Mouse (Mus musculus) right cerebral cortex, adult 2 months (tissue): ENCODE results near the gene Bst1.

Experiments used
- DNase-seq, 2 experiments: peaks; one replicate each; pipeline ENCODE4 v3.0.0; 2021 to 2022; ENCODE audit warnings: low spot score in 2 of 2

The Bst1 gene

DNA sequence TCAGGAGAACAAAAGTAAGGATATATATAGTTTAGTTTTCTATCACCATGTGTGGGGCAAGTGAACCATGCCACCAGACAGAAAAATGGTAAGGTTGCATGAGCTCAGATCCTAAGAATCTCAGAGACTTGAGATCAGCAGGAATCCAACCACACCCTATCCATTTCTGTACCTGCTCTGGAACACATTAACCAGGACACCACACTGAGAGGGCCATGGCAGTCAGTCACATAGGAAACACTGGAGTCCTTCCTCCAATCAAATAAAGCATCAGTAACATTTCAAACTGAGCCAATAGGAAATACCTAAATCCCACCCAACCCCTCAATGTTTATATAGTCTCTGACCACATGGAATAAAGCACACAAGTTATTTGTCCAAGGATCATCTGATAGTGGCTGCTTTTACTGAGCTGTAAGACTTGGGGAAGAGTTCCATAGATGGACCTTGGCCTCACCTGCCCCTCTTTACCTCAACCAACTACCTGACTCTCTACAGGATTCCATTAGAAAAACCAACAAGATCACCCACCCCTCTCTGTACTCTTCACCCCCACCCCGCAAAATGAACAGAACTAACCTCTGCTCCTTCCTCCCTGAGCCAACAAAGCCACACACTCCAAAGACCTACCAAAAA, 8.1 kb upstream of the Bst1 start:
- no peak for DNase-seq

DNA sequence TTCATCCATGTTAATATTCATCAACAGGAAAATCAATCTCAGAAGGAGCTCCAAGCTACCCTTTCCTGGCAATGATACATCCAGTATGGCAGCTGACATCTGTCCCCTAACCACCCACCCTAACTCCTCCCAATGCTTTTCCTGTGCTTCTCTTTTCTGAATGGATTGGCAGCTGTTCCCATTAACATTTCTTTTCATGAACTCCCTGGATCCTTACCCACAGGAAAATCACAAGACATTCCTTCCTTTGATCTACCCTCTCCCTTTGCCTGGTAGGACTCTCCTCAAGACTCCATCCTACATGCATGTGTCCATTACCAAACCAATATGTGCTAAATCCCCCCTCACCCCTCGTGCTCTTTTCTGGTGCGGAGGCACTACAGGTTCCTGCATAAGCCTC, 4.1 kb upstream of the Bst1 start:
- no peak for DNase-seq

DNA sequence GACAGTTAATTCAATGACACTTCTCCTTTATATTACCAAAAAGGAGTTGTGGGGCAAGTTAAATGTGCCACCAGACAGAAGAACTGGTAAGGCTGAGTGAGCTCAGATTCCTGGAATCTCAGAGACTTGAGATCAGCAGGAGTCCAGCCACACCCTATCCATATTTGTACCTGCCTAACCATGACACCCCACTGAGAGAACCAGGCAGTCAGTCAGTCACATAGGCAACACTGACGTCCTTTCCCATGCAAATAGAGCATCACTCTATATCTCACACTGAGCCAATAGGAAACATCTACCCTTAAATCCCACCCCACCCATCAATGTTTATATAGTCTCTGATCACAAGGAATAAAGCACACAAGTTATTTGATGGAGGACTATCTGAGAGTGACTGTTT, 2.9 kb upstream of the Bst1 start:
- no peak for DNase-seq

DNA sequence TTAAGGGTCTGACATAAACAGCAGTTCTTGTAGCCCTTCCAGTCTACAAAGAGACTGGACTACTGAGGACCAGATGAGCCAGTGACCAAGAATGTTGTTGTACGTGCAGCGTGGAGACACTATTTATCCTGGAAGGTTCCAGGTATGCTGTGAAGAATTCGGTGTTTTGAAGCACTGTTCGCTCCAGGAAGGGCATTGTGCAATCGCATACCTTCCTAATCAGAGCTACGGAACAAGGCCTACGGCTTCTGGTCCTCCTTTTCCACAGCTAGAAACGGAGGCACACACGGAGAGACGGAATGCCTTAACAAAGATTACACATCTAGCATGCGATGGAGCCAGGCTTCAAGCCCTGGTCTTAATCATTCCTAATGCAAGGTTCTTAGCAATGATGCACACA, 2.1 kb downstream of the Bst1 start:
- DNase-seq = no peak

DNA sequence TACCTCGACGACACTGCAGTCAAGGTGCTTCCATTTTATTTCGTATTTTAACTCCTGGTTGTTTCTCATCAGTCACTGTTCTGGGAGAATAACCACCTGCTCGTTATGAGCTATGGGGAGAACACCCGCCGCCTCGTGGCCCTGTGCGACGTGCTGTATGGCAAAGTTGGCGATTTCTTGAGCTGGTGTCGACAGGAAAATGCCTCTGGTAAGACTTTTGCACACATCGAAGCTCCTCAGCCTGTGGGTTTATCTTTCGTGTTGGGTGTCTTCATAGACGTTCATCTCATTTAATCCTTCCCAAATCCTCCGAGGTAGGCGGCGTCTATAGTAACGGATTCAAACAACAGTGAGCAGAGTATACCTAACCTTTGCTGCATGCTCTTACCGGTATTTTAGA, 2.9 kb downstream of the Bst1 start, which contains the start of gene Fbxl5:
Fbxl5 (minus strand) TSS at position 101 of the 400 bp plus-strand sequence.
- no peak for DNase-seq

DNA sequence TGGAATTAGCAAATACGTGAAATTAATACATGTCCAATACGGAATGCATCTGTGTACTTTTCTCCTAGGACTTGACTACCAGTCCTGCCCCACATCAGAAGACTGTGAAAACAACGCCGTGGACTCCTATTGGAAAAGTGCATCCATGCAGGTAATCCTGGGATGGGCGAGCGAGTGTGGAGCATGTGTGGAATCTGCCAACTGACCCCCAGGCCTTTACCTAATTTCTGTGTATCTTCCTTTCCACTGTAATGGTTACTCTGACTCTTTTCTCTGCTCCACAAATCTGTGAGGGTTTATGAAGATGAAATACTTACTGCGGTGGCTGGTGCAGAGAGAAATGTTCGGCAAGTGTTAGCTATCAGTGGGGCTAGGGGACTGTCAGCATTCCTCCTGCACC, 3.5 kb downstream of the Bst1 start:
- DNase-seq = no peak

DNA sequence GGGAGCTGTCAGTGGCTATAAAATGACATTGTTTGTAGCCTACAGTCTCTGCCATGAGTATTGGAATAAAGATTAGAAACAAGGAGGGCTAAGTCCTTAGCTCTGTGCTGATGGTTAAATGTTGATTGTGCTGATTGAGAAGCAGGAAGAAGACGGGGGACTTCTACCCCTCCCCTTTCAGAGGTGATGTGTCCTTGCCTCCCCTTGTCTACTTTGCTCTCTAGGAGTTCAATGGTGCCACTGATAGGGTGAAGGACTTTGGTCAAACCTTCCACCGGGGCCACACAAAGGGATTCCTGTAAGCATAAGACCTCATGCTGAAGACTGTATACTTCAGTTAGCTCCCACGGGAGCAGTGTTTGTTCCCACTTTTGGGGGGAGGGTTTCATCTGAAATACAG, 4.1 kb downstream of the Bst1 start:
- no peak for DNase-seq

DNA sequence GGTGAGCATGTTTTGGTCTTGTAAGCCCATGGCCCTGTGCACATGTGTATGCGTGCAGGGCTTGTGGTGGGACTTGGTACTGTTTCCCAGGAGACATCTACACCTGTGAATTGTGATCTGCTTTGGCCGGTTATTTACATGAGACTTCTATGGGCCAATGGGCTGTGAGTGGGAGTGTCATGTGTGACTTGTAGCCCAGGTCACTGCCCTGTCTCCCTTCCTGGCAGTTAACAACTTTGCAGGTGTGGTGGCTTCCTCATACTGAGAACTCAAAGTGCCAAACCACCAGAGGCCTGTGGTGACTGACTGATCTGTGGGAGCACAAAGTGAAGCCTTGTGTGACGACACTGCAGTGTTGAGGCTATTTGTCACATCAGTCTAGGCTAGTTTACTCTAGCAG, 5.9 kb downstream of the Bst1 start:
- DNase-seq = no peak

DNA sequence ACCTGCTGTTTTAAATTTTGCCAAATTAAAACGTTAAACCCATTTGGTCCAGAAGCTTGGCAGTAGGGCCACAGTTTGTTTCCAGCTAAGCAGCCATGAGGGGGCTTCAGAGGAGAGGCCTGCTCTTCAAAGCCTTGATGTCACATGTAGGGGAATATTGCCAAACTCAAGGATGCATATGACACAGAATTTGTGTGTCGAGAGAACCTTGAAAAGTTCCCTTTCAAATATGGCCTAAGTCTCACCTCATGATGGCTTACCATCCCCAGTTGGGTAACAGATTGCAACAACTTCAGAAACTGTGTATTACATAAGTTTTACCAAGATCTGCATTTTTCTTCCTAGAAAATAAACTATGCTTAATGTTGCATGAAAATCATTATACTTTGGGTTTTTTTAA, 8.2 kb downstream of the Bst1 start:
- DNase-seq = no peak

DNA sequence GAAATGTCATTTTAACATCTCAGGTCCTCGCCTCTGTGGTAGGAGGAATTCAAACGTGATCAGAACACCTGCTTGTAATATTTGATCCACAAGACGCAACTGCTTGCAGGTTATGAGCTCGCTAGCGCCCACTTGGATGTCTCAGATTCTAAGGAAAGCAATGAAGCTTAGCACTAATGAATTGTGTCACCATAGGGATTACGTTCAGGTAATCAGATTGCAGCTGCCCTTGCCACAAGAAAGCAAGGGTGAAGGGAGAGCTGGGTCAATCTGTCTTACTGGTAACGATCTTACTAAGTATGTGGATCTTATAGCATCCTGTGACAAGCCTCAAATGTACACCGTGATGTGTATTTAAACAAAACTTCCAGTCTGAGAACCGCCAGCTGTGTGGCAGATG, 8.7 kb downstream of the Bst1 start:
- no peak for DNase-seq

DNA sequence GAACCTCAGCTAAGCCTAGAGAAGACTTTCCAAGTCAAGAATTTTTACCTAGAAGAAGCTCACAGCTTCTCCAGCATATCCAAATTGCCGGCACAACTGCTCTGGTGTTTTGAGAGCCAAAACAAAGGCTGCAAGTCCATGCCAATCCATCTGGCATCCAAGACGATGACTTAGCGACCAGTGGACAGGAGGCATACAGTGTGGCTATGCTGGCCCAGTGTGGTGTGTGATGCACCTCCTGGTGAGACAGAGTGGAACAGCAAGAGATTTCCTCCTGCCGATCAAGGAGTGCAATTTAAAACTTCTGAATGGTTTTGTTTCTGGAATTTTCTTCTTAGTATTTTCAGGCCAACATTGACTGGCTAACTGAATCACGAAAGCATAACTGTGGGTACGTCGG, 17.9 kb downstream of the Bst1 start:
- DNase-seq = no peak

DNA sequence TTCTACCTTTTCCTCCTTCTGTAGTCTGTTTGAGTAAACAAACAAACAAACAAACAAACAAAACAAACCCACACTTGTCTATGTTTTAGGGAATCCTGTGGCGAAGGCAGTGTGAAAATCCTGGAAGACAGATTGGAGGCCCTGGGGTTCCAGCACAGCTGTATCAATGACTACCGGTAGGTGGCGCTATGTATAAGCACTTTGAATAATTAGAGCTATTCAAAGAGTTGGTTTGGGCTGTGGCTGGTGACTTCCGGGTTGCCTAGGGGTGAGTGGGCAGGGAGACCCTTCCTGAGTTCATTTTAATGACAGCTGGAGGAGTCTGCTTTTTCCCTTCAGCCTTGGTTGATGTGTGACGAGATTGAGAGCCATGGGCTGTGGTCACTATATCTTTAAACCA, 18.7 kb downstream of the Bst1 start:
- peak; percentile 54 to 66 for DNase-seq

DNA sequence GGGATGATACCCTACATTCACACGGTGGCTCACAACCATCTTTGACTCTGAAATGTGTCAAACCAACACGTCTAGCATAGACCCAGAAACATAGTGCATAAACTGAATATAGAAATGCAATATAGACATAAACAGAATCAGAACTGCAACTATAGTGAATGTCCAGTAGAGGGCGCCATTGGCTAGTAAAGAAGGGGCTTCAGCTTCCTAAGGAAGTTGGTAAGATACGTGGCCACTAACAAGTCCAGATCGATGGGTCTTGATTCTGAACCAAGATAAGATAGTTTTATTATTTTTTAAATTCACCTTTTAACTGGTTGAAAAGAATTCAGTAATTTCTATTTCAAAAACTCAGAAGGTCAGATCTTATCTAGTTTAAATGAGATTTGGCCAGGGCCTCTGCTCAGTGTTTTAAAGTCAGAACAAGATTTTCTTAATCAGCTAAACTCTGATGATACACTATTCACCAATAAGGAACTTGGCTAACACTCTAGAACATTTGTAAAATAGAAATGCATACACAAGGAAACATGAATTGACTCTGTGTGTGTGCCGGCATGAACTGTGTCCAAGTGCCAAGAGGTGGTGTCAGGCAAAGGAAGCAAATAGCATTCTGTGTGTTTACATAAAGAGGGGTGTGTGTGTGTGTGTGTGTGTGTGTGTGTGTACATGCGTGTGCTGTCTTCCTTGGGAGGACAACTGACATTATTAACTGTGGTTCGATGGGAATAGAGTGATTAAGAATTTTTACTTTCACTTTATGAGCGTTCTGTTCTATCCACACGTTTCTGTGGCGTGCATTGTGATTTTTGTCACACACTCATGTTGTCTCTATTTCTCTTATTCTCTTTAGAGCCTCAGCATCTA, 22.7 kb downstream of the Bst1 start:
- DNase-seq = peak in 1 of 2 experiments; percentile 72

DNA sequence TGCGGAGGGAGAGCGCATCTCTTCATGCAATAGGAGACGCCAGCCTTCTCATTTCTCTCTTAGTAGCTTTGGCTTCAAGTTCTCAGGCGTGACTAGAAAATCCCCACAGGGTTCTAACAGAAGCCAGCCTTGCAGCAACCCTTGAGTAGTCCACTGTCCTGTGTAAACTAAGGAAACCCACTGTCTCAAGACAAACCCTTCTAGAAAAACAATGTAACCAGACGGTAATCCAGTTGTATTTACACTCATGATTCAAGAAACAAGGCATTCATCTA, 23.3 kb downstream of the Bst1 start:
- DNase-seq = peak in 1 of 2 experiments; percentile 10

DNA sequence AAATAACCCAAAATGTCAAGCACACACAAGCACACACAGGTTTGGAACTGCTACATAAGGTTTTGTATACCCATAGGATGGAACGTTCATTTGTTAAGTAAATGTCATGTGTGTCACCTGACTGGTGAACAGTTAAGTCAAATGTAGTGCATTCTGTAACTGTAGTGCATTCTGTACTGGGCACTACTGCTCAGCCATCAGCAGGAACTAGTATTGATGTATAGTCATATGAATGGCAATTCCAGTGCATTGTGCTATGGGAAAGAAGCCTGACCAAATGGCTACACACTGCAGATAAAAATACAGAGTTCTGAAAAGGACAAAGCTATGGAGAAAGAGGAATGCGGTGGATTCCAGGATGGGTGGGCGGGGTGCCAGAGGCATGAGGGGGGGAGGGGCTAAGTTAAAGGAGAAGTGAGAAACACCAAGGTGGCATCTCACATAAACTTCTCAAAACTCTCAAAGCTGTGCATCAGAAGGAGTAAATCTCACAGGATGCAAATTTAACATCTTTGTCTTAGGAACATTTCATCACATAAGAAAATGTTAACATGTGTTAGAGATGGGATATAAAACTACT, 24.0 kb downstream of the Bst1 start:
- no peak for DNase-seq

DNA sequence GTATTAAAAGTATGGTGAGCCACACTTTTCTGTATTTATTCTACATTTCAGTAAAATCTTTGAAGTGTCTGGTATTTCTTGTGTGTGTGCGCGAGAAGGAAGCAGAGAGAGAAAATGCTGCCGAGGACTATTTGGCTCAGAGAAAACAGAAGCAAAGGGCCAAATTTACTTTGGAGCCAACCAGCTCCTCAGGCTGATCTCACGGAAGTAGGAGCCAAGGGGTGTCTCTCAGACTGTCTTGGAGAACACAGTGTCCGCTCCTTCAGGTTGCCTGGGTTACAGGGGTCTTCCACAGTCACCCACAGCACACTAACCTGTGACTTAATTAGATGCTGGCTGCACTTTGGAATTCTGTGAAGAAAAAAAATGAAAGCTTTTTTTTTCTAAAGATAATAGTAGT, 26.4 kb downstream of the Bst1 start:
- DNase-seq = no peak

DNA sequence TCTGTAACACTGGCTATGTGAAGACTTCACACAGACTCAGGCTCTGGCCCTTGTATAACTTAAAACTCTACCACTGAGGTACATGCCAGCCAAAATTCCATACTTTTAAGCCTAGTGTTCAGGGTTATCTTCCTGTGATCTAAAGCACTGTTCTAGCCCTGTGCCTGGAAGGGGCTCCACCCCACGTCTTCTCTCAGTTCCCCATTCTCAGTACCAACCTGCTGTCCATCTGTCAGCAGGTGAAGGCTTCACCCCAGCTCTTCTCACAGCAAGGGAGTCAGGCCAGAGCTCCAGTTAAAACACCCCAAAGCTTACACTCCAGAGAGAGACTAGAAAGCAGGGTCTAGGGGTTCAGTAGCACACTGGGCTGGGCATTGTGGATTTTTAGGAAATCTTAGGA, 27.0 kb downstream of the Bst1 start:
- no peak for DNase-seq

DNA sequence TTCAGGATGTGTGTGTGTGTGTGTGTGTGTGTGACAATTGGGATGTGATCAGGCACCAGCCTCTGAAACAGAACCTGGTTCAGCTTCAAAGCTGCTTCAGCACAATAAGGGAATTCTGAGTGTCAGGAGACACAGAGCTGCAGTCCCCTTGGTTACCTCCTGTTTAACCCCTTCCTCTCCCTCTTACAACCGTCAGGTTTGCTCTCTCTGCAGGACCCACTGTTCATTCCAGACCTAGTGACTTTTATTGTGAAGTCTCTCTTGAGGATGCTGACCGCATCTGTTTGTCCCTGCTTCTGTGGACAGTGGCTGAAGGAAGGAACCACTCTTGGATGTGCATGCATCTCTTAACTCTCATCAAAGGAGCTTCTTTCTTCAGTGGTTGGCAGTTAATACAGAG, 27.5 kb downstream of the Bst1 start:
- DNase-seq = no peak

DNA sequence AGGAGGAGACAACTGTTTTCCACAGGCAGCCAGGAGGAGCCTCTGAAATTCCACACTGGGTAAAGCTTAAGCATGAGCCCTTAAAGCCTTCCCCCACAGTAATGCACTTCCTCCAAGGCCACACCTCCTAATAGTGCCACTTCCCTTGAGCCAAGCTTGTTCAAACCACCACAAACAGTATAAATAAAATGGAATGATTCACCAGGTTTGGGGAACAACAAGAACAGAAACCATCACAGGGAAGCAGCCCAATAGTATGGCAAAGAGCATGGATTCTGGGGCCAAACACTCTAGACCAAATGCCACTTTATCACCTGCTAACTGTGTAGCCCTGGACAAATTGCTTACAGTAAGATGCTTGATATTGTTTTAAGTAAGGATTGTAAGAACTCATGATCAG, 28.9 kb downstream of the Bst1 start:
- no peak for DNase-seq

DNA sequence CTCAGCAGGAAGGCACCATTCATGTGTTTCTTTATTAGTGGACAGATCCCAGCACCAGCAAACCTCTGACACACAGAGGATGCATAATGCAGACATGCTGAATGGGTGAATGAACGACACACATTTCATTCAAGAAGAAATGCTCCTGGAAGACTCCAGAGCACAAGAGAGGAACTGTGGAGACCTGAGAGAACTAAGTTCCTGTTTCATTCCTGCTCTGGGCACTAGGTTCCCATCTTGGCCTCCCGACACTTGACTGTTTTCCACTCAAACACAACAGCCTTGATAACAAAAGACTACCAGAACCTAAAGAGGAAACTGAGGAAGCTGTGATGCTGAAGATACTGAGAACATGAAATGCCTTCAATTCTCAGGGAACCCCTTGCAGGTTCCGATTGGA, 29.6 kb downstream of the Bst1 start:
- DNase-seq = no peak

DNA sequence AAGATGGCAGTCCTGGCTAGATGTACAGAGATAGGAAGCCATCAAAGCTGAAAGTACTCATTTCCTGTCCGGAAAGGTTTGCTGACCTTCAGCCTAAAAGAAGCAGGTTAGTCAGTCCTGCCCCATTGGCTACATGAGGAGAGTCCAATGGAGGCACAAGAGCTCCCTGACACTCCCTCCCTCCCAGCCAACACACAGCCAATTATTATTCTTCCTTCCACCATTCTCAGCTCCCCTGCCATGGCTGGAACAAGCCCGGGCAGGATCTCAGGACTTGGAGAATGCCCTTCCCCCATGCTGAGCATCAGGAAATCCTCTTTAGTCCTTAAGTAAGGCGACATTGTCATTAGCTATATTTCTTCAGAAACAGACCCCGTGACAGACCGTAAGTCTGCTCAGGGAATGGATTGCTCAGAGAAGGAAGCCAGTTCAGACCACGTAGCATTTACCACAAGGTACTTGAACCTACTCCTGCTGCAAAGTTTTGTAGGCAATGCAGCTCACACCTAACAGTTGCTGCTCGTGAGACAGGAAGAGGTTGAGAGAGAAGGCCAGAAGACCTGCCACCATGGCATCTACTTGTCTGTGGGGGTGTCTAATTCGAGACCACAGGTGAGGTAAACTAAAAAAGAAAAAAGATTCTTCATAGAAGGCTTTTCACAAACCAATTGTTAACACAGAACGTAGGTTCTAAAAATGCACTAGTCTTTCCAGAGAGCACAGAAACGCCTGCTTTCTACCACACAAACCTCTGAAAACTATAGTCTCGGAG, 34.6 kb downstream of the Bst1 start:
- DNase-seq = no peak

DNA sequence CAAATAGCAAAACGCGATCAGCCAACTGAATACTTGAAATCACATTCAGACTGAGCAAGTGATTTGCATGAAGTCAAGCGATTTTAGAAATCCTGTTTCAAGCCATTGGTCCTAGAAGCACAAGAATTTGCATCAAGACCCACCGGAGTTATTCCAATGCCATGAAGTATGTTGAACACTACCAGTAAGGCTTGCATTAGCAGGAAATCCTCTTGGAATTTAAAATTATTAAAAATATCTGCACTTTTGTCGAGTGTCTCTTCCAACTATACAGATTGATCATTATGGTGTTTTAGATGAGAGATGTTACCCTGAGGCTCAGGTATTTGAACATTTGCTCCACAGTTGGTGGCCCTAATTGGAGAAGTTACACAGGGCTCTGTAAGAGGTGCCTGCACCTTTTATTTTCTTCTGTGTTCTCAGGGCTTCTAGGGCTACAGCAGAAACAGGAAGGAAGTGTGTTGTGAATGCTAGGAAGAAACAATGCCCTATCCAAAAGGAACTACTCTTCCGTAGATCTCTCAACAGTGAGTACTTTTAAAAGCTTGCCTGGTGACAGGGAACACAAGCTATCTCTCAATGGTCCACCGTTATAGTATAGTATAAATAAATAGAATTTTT, 35.3 kb downstream of the Bst1 start:
- no peak for DNase-seq
